Mouse (Mus musculus) heart, embryonic 11.5 days (tissue): ENCODE data around the gene Tmem51. TPM values are rescaled to one million over a fixed set of nuclear protein-coding genes. Genes with fewer than 3 reads are reported as not detected.

Source experiments
- ATAC-seq: fragments of 200-750 bp; cut with Nextera tagmentation; replicated peaks from 2 replicates; pipeline ENCODE4 v1.8.0; 2017; ENCODE audit warnings: moderate library complexity; ENCODE audit not compliant: insufficient number of reproducible peaks, low FRiP score, low TSS enrichment
- H3K27ac ChIP-seq: fragments of 300-500 bp; sonication (generic); 2 replicates; pipeline ENCODE4 v1.5.1; 2014; ENCODE audit warnings: mild to moderate bottlenecking, low read depth, low read length
- H3K27me3 ChIP-seq: fragments of 300-500 bp; sonication (generic); 2 replicates; pipeline ENCODE4 v1.6.1; 2014; ENCODE audit warnings: mild to moderate bottlenecking, low read length, mixed read lengths; ENCODE audit not compliant: control insufficient read depth, insufficient read depth
- H3K36me3 ChIP-seq: fragments of 300-500 bp; sonication (generic); 2 replicates; pipeline ENCODE4 v1.6.1; 2014; ENCODE audit warnings: mild to moderate bottlenecking, low read length, moderate library complexity, mixed read lengths; ENCODE audit not compliant: control insufficient read depth, insufficient read depth
- H3K4me1 ChIP-seq: fragments of 300-500 bp; sonication (generic); 2 replicates; pipeline ENCODE4 v1.6.1; 2014; ENCODE audit warnings: low read length; ENCODE audit not compliant: control insufficient read depth, insufficient read depth
- H3K4me2 ChIP-seq: fragments of 300-500 bp; sonication (generic); 2 replicates; pipeline ENCODE4 v1.6.1; 2014; ENCODE audit warnings: mild to moderate bottlenecking, moderate library complexity
- H3K4me3 ChIP-seq: fragments of 300-500 bp; sonication (generic); 2 replicates; pipeline ENCODE4 v1.5.1; 2014; ENCODE audit warnings: low read depth, low read length
- H3K9ac ChIP-seq: fragments of 300-500 bp; sonication (generic); 2 replicates; pipeline ENCODE4 v1.6.1; 2014; ENCODE audit warnings: mild to moderate bottlenecking, low read depth, low read length, moderate library complexity
- H3K9me3 ChIP-seq: fragments of 300-500 bp; sonication (generic); replicated peaks from 2 replicates; pipeline ENCODE4 v1.6.1; 2016; ENCODE audit warnings: low read length; ENCODE audit not compliant: control insufficient read depth
- WGBS: fragments of 180-500 bp; shearing (Covaris S2); extraction: QIAGEN DNeasy Blood & Tissue Kit; methylation state at CpG from one replicate; pipeline ENCODE4 v1.1.7; 2014; ENCODE audit not compliant: insufficient replicate concordance; 5-methylcytosine and 5-hydroxymethylcytosine counted together
- polyA plus RNA-seq: library from polyadenylated mRNA; unstranded; fragments of >200 nt; fragmentation: Nextera tagmentation; extraction: Ambion mirVana; gene quantifications from 2 replicates; pipeline ENCODE4 v1.2.1, GENCODE M21; 2014

Gene Tmem51
- polyA plus RNA-seq, 1 experiment from 2014 or later: 21.9 TPM

DNA sequence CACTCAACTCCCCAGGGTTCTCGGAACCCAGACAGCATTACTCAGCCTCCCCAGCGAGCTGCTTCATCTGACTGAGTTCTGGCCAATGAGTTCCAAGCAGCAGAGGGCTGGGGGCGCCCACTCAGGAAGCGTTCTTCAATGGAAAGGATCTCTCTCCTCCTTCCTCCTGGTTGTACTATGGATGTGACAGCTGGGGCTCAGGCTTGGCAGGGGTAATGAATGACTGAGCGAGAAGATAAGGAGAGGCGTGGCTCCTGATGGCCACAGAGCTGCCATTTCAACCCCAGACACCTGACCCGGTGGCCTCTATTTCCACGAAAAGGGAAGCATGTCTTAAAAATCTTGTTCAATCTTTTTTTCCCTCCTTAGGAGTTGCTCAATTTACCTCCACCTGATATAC, 35.7 kb downstream of the Tmem51 start:
- Histone ChIP-seq H3K4me3 (no peak overlapping the region), H3K27me3 (no peaks in the 10 kb centered on the region), H3K36me3 (no peaks in the 10 kb centered on the region), H3K4me1 (peaks cover 30% of the 10 kb centered on the region), H3K4me2 (0 out of 2 replicates have a peak overlapping the region, but pooled peaks have one; percentile 11), H3K9me3 (no peaks in the 10 kb centered on the region), H3K27ac (no peak overlapping the region), H3K9ac (no peak overlapping the region)
- whole genome bisulfite sequencing: 39% methylated on average over 8 of the region's 8 CpGs
- ATAC-seq: no peak

DNA sequence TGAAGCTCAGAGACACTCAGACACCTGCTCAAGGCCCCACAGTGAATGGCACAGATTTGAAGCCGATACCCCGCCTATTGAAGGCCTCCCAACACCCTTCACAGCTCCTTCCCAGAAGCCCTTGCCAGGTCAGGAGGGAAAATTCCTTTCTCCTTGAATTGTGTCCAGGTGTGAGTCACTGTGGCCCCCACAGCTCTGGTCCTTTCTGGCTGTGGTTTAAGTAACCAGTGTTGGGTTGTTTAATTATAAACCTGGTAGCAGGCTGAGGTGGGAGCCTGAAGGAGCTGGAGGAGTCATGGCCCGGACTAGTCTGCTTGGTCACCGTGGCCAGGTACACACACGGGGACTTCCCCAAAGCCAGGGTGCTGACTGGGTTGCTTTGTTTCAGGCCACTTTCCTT, 37.1 kb downstream of the Tmem51 start:
- H3K4me1 ChIP-seq: peaks cover 25% of the 10 kb centered on the region
- no peak overlapping the region for H3K4me3 ChIP-seq
- no peaks in the 10 kb centered on the region for H3K27me3 ChIP-seq
- H3K9me3 ChIP-seq: no peaks in the 10 kb centered on the region
- WGBS: 88% methylated on average over 5 of the region's 5 CpGs
- no peak overlapping the region for H3K9ac ChIP-seq
- no peak overlapping the region for H3K4me2 ChIP-seq
- no peak for ATAC-seq
- no peak overlapping the region for H3K27ac ChIP-seq
- H3K36me3 ChIP-seq: no peaks in the 10 kb centered on the region

DNA sequence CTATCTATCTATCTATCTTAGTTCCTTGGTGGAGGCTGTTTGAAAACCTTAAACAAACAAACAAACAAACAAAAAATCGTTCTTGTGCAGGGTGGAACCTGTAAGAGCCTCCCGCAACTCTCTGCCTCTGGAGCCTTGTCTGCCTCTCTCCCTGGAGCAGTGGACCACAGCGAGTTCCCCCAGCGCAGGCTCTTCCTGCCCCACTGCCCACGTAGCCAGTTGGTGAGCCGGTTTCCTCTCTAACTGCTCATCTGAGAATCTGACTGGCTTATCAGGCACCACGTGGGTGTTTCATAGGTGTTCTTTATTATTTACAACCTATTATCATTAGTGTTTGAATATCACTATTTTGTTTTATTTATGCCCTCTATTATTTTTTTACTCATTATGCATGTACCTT, 37.6 kb downstream of the Tmem51 start:
- Histone ChIP-seq H3K9ac (no peak overlapping the region), H3K9me3 (no peaks in the 10 kb centered on the region), H3K36me3 (no peaks in the 10 kb centered on the region), H3K27ac (no peak overlapping the region), H3K4me2 (no peak overlapping the region), H3K4me1 (peaks cover 30% of the 10 kb centered on the region), H3K4me3 (no peak overlapping the region), H3K27me3 (no peaks in the 10 kb centered on the region)
- no peak for ATAC-seq
- WGBS: 74% methylated on average over 7 of the region's 7 CpGs

DNA sequence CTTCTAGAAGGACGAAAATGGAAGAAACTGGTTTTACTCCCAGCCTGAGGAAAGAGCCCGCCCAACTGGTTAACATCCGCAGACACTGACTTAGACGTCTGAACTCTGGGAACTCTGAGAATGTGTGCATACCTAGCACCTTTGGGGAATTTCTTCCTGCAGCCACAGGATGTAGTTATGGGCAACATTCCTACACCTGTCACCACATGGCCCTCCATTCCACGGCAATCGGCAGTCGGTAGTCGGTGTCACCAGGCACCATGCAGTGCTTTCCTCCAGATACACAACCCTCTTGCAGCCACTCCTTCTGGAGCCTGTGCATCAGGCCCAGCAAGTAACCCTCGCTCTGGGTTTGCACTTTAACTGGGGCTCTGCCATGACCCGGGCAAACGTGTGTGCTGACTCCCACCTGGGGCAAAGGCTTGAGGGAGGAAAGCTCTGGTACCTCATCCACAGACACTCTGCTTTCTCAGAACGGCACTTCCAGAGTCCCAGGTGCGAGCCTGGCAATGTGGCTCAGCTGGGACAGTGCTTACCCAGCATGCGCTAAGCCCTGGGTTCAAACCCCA, 38.4 kb downstream of the Tmem51 start:
- peaks cover 31% of the 10 kb centered on the region for H3K4me1 ChIP-seq
- no peaks in the 10 kb centered on the region for H3K9me3 ChIP-seq
- H3K9ac ChIP-seq: no peak overlapping the region
- H3K27ac ChIP-seq: no peak overlapping the region
- no peak overlapping the region for H3K4me2 ChIP-seq
- no peak for ATAC-seq
- no peaks in the 10 kb centered on the region for H3K36me3 ChIP-seq
- H3K4me3 ChIP-seq: no peak overlapping the region
- H3K27me3 ChIP-seq: no peaks in the 10 kb centered on the region
- 72% methylated on average over 14 of the region's 14 CpGs for WGBS

DNA sequence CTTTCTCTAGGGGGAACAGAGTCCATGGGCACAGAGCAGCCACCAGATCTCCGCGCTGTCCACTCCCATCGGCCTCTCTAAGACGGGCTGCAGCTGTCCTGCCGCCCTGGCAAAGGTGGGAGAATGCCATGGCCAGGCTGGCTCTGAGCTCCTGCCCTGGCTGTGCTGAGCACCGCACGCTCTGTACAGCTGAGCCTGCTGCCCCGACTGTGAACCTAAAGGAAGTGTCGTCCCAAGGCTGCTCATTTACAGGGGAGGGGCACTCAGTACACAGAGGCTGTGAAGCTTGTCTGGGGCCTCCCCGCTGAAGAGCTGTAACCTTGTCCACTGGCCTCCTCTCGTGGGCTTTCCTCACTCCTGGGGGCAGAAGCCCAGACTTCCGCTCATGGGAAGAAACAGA, 39.7 kb downstream of the Tmem51 start:
- H3K27me3 ChIP-seq: no peaks in the 10 kb centered on the region
- H3K4me2 ChIP-seq: no peak overlapping the region
- H3K9me3 ChIP-seq: no peaks in the 10 kb centered on the region
- peaks cover 35% of the 10 kb centered on the region for H3K4me1 ChIP-seq
- 44% methylated on average over 12 of the region's 12 CpGs for WGBS
- no peak overlapping the region for H3K4me3 ChIP-seq
- 0 out of 2 replicates have a peak, but pooled peaks have one; percentile 11 for ATAC-seq
- peak overlapping the region; percentile 43; the same call in 1 of the 2 replicates for H3K9ac ChIP-seq
- no peaks in the 10 kb centered on the region for H3K36me3 ChIP-seq
- peak overlapping the region; percentile 62; the same call in 1 of the 2 replicates for H3K27ac ChIP-seq

DNA sequence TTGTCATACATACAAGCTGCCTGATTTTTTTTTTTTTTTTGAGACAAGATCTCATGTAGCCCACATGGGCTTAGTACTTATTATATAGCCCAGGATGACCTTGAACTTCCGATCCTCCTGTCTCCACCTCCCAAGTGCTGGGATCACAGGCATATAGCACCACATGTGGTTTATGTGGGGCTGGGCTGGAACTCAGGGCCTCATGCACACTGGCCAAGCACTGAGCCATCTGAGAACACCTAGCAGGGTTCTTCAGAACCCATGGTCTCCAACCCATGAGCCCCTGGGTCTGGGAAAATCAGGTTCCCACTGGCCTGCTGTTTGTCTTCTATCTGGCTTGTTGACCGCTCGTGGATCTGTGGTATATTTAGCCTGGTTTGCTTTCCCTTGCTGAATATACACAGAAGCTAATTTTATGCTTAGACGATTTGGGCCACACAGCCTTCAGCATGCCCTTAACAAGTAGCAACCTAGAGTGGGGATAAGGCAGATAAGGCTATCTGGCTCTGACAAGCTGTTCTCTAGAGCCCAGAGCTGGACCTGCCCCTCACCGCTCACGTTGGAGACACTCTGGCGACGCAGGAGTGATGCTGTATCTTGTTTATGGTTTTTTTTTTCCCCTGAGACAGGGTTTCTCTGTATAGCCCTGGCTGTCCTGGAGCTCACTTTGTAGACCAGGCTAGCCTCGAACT, 44.3 kb downstream of the Tmem51 start:
- no peaks in the 10 kb centered on the region for H3K9me3 ChIP-seq
- no peak overlapping the region for H3K9ac ChIP-seq
- no peaks in the 10 kb centered on the region for H3K27me3 ChIP-seq
- H3K36me3 ChIP-seq: peaks cover 3% of the 10 kb centered on the region; the same call in 1 of the 2 replicates
- ATAC-seq: peak; percentile 60; the same call in 1 of the 2 replicates
- H3K4me1 ChIP-seq: peaks cover 40% of the 10 kb centered on the region
- no peak overlapping the region for H3K4me3 ChIP-seq
- H3K27ac ChIP-seq: peak overlapping the region; percentile 84
- WGBS: 36% methylated on average over 9 of the region's 9 CpGs
- H3K4me2 ChIP-seq: no peak overlapping the region

DNA sequence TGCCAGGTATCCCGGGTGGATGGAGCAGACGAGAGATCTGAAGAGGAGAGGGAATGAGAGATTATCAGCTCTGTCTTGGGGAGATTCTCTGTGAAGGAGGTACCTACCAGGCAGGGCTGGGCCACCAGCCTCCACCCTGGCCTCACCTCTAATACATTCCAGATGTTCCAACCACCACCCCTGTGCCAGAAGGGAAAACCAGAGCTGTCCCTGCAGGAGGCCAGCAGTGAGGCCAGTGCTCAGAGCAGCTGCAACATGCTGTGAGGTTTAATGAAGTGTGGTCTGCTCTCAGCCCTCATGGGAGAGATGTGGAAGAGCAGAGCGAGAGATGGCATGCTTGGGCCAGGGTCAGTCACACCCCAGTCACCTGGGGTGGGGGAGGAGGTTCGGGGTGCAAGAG, 46.2 kb downstream of the Tmem51 start:
- Histone ChIP-seq H3K9me3 (no peaks in the 10 kb centered on the region), H3K36me3 (peaks cover 3% of the 10 kb centered on the region; the same call in 1 of the 2 replicates), H3K4me3 (no peak overlapping the region), H3K27ac (no peak overlapping the region), H3K27me3 (no peaks in the 10 kb centered on the region), H3K4me1 (peaks cover 23% of the 10 kb centered on the region), H3K4me2 (no peak overlapping the region), H3K9ac (no peak overlapping the region)
- ATAC-seq: 0 out of 2 replicates have a peak, but pooled peaks have one; percentile 33
- 52% methylated on average over 4 of the region's 4 CpGs for WGBS

DNA sequence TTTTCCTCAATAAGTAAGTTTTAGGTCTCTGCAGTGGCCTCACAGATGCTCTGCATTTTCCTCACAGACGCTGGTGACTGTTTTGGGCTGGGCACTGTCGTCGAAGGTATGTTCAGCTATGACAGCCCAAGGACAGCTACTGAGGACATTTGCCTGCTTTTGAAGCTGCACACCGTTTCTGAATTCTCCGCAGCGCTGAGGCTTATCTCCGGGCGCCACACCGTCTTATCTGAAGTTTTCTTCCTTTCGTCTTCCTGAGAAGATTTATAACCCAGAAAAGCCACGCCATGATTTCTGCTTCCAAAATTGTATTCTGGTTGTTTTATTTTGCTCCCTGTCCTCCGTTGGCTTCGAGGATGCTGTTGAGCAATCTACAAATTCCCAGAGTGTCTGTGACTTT, 55.6 kb downstream of the Tmem51 start:
- Histone ChIP-seq H3K9me3 (no peaks in the 10 kb centered on the region), H3K4me1 (peaks cover 5% of the 10 kb centered on the region), H3K36me3 (no peaks in the 10 kb centered on the region), H3K27ac (no peak overlapping the region), H3K4me2 (peak overlapping the region; percentile 39), H3K27me3 (no peaks in the 10 kb centered on the region), H3K4me3 (no peak overlapping the region), H3K9ac (no peak overlapping the region)
- WGBS: 15% methylated on average over 13 of the region's 13 CpGs
- no peak for ATAC-seq

DNA sequence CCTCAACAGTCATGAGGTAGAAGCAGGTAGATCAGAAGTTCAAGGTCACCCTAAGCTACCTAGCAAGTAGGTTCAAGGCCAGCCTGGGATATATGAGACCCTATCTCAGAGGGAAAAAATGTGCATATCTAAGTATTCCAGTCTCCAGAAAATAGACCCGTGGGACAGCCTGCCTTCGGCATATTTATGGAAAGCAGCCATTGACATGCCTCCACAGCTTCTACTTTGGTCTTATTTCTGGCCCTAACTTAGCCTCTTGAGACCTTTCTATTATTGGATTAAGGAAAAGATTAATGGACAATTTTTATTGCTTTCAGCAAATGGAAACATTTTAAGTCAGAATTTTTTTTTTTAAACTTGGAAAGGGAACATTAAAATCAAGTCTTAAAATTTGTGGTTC, 57.1 kb downstream of the Tmem51 start:
- 67% methylated on average over 2 of the region's 2 CpGs for WGBS
- Histone ChIP-seq H3K27ac (no peak overlapping the region), H3K27me3 (no peaks in the 10 kb centered on the region), H3K4me1 (peaks cover 5% of the 10 kb centered on the region), H3K4me2 (no peak overlapping the region), H3K9ac (no peak overlapping the region), H3K36me3 (no peaks in the 10 kb centered on the region), H3K9me3 (no peaks in the 10 kb centered on the region), H3K4me3 (no peak overlapping the region)
- no peak for ATAC-seq
